Mouse (Mus musculus): ENCODE data around the gene Pde4a.
A peak's percentile ranks its signal among the peaks of the same experiment; 100 is the strongest.

The Pde4a gene

GRCm38 (mm10) chr9:21165041-21165951, at the start of gene Pde4a:
Gene Pde4a (plus strand): TSS chr9:21165714.
- DNase-seq: peak; percentile 76

- no peak for DNase-seq
These were observed 48.4 kb upstream of the Pde4a start for GRCm38 (mm10) chr9:21117073-21117472.

GRCm38 (mm10) chr9:21121483-21121882, 44.0 kb upstream of the Pde4a start:
- DNase-seq: peak; percentile 35

- DNase-seq: no peak
These were observed 40.7 kb upstream of the Pde4a start for GRCm38 (mm10) chr9:21124837-21125236.

GRCm38 (mm10) chr9:21125502-21126258, 39.8 kb upstream of the Pde4a start:
- DNase-seq: no peak

GRCm38 (mm10) chr9:21126259-21126627, 39.3 kb upstream of the Pde4a start:
- DNase-seq: no peak

- DNase-seq: peak; percentile 94
These were observed 34.2 kb upstream of the Pde4a start, which contains the start of gene Tyk2 for GRCm38 (mm10) chr9:21131059-21131956. Gene Tyk2 (minus strand): TSS chr9:21131243.

GRCm38 (mm10) chr9:21132102-21132775, 33.3 kb upstream of the Pde4a start:
- DNase-seq: peak; percentile 43

GRCm38 (mm10) chr9:21133064-21133707, 32.3 kb upstream of the Pde4a start:
- DNase-seq: no peak

- DNase-seq: no peak
These were observed 30.8 kb upstream of the Pde4a start for GRCm38 (mm10) chr9:21134595-21135328.

- DNase-seq: no peak
These were observed 30.1 kb upstream of the Pde4a start for GRCm38 (mm10) chr9:21135329-21135890.

GRCm38 (mm10) chr9:21135941-21136381, 29.6 kb upstream of the Pde4a start:
- no peak for DNase-seq

- DNase-seq: peak; percentile 35
These were observed 29.1 kb upstream of the Pde4a start for GRCm38 (mm10) chr9:21136401-21136800.

- peak; percentile 77 for DNase-seq
These were observed 28.3 kb upstream of the Pde4a start for GRCm38 (mm10) chr9:21137229-21137628.

- DNase-seq: no peak
These were observed 27.1 kb upstream of the Pde4a start for GRCm38 (mm10) chr9:21138386-21138785.

GRCm38 (mm10) chr9:21141922-21142321, 23.6 kb upstream of the Pde4a start:
- DNase-seq: no peak

GRCm38 (mm10) chr9:21144361-21144760, 21.2 kb upstream of the Pde4a start:
- DNase-seq: no peak

GRCm38 (mm10) chr9:21145431-21145830, 20.1 kb upstream of the Pde4a start:
- no peak for DNase-seq

- DNase-seq: peak; percentile 74
These were observed 18.8 kb upstream of the Pde4a start for GRCm38 (mm10) chr9:21146722-21147121.

- DNase-seq: no peak
These were observed 17.1 kb upstream of the Pde4a start for GRCm38 (mm10) chr9:21148427-21148826.

Measured in kidney, postnatal 10 days (tissue).